8 mouse cellular contexts compared by ENCODE assay signal in the genomic region with DNA sequence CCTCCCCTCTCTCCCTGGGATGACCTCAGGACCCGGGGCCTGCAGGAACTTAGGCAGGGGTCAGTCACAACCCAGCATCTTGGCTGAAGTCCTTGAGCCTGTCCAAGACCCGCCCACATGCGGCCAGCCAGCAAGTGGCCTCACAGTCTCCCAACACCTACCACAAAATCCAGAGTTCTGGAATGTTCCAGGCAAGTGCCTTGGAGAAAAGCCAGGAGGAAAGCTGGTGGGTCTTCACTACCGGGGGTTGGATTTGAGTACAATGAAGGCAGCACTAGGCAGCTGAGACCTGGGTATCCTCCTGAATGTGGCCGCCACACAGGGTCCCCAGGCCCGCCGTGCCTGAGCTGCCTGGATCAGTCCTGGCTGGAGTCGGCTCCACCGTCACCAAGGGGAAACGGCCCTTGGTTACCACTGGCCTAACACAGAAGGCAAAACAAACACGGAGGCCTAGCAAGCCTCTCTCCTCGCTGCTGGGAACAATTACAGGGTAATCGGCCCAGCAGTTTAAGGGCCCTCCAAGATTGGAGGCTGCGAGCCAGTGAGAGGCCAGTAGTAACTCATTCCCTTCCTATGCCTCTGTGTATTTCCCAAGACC. TPM values are rescaled to one million over a fixed set of nuclear protein-coding genes. Genes with fewer than 3 reads are reported as not detected.
DNase-seq lines count a peak whose midpoint lies in the region; ATAC-seq and TF ChIP-seq lines count a peak whose summit lies in the region.

No protein-coding gene starts in this region.

- peaks cover 76% of the 10 kb centered on the region for H3K4me1 ChIP-seq in embryonic facial prominence, embryonic 10.5 days
- H3K4me1 ChIP-seq in heart, embryonic 10.5 days: peaks cover 63% of the 10 kb centered on the region
- H3K4me1 ChIP-seq in kidney, adult 2 months (ENCODE audit: control insufficient read depth, insufficient read depth, low read length): no peaks in the 10 kb centered on the region; the same call in 1 of the 2 replicates

- peaks cover 21% of the 10 kb centered on the region for H3K36me3 ChIP-seq in embryonic facial prominence, embryonic 10.5 days (replicated peaks)
- H3K36me3 ChIP-seq in heart, embryonic 10.5 days: no peaks in the 10 kb centered on the region
- H3K36me3 ChIP-seq in kidney, adult 2 months (ENCODE audit: control insufficient read depth, insufficient read depth, low read length): no peaks in the 10 kb centered on the region

- TF ChIP-seq CTCF in kidney, adult 2 months (conservative IDR thresholded peaks at IDR 0.05; ENCODE audit: insufficient read depth, insufficient read length, low read depth, low read length): no peak

- no peak for ATAC-seq in granulocyte monocyte progenitor cell, adult 5-6 weeks (replicated peaks; ENCODE audit: poor library complexity, severe bottlenecking)

- peak overlapping the region; percentile 19 for H3K4me3 ChIP-seq in embryonic facial prominence, embryonic 10.5 days
- no peak overlapping the region for H3K4me3 ChIP-seq in heart, embryonic 10.5 days
- no peak overlapping the region for H3K4me3 ChIP-seq in kidney, adult 2 months (ENCODE audit: insufficient read depth, low read depth, low read length)

- peak overlapping the region; percentile 90 for H3K27ac ChIP-seq in embryonic facial prominence, embryonic 10.5 days (replicated peaks)
- peak overlapping the region; percentile 78 for H3K27ac ChIP-seq in heart, embryonic 10.5 days
- H3K27ac ChIP-seq in kidney, adult 2 months (ENCODE audit: insufficient read depth, low read depth, low read length): 0 out of 2 replicates have a peak overlapping the region, but pooled peaks have one; percentile 7

- H3K27me3 ChIP-seq in embryonic facial prominence, embryonic 10.5 days (replicated peaks; ENCODE audit: low read depth, poor library complexity, severe bottlenecking): no peaks in the 10 kb centered on the region
- no peaks in the 10 kb centered on the region; the same call in 1 of the 2 replicates for H3K27me3 ChIP-seq in heart, embryonic 10.5 days (ENCODE audit: insufficient read depth, poor library complexity, severe bottlenecking)
- no peaks in the 10 kb centered on the region for H3K27me3 ChIP-seq in kidney, adult 2 months (replicated peaks; ENCODE audit: control insufficient read depth, insufficient read depth, low read length)

- WGBS in embryonic facial prominence, embryonic 10.5 days: 21% methylated on average over 14 of the region's 14 CpGs
- 33% methylated on average over 14 of the region's 14 CpGs for WGBS in heart, embryonic 10.5 days
- 30% methylated on average over 14 of the region's 14 CpGs for WGBS in kidney, adult 2 months

- no peak for TF ChIP-seq POLR2A in kidney, adult 2 months (IDR thresholded peaks at IDR 0.05; ENCODE audit: low read depth, low read length)

- H3K9me3 ChIP-seq in embryonic facial prominence, embryonic 10.5 days: peaks cover 5% of the 10 kb centered on the region; the same call in 1 of the 2 replicates
- H3K9me3 ChIP-seq in heart, embryonic 10.5 days: no peaks in the 10 kb centered on the region

- peak; percentile 14 for DNase-seq in NIH3T3 (ENCODE audit: low read depth)
- DNase-seq in embryonic facial prominence, embryonic 10.5 days (ENCODE audit: low spot score): peak; percentile 89
- peak; percentile 84 for DNase-seq in heart, embryonic 10.5 days (ENCODE audit: low spot score)
- DNase-seq in kidney, adult 2 months: peak; percentile 62
- peak; percentile 82 for DNase-seq in lung, postnatal 25 days (ENCODE audit: low spot score)
- DNase-seq in testis, postnatal 10 days (ENCODE audit: low spot score): peak; percentile 64
- no peak for DNase-seq in right cerebral cortex, postnatal 4 days

RNA-seq across cellular contexts. Expression of a gene that starts 32.6 kb away (rescaled TPM):
- polyA plus RNA-seq in embryonic facial prominence, embryonic 10.5 days (2016; fragmentation: Nextera tagmentation; extraction: Ambion mirVana): 16.7 and 21.4 TPM in 2 replicates
- polyA plus RNA-seq in heart, embryonic 10.5 days (2016; fragmentation: Nextera tagmentation; extraction: Ambion mirVana): 3.9 and 9.2 TPM in 2 replicates
- polyA plus RNA-seq in kidney, adult 2 months (2012; rRNA removed): 6.5 and 6.7 TPM in 2 replicates
- not detected in 2 replicates for total RNA-seq in granulocyte monocyte progenitor cell, adult 5-6 weeks (2014; fragmentation: Nextera tagmentation)
- total RNA-seq in granulocyte monocyte progenitor cell, adult 5-6 weeks (2017): not detected in 2 replicates

Comparison
In these comparisons a context has a peak if more than half of its experiments do, and no peak if none do; other contexts are left out.
1. H3K27ac ChIP-seq: peak in every context shown above with its lines; median percentile 90 in embryonic facial prominence, embryonic 10.5 days; 78 in heart, embryonic 10.5 days; 7 in kidney, adult 2 months.